Mouse (Mus musculus): ENCODE data around the gene Slc4a7. TPM values are rescaled to one million over a fixed set of nuclear protein-coding genes. Genes with fewer than 3 reads are reported as not detected.
"Not testable (repeated sequence)": the region's sequence is repeated elsewhere in the genome, so short reads cannot be mapped to it uniquely, and the experiment has no call there.

Gene Slc4a7
- total RNA-seq, 2 experiments from 2014 or later = 39.6 to 39.8 TPM

GRCm38 (mm10) chr14:14799861-14800260 lies 97.8 kb downstream of the Slc4a7 start:
- no peak for DNase-seq (ENCODE audit: low spot score in 2 of 2)

GRCm38 (mm10) chr14:14800332-14800731 lies 98.3 kb downstream of the Slc4a7 start:
- DNase-seq (ENCODE audit: low spot score in 2 of 2) = no peak

- no peak for DNase-seq (ENCODE audit: low spot score in 2 of 2)
Measured at GRCm38 (mm10) chr14:14800810-14801209, 98.7 kb downstream of the Slc4a7 start.

- not testable (repeated sequence) for DNase-seq (ENCODE audit: low spot score in 2 of 2)
Measured at GRCm38 (mm10) chr14:14803115-14803514, 101.0 kb downstream of the Slc4a7 start, which contains the start of gene Nek10. Nek10 (plus strand) TSS chr14:14803415.

GRCm38 (mm10) chr14:14803921-14804517 lies 101.9 kb downstream of the Slc4a7 start:
- peak; percentile 57 to 59 for DNase-seq (ENCODE audit: low spot score in 2 of 2)

GRCm38 (mm10) chr14:14804518-14805212 lies 102.6 kb downstream of the Slc4a7 start:
- no peak for DNase-seq (ENCODE audit: low spot score in 2 of 2)

- DNase-seq (ENCODE audit: low spot score in 2 of 2) = peak; percentile 59 to 74
Measured at GRCm38 (mm10) chr14:14832520-14833240, 130.6 kb downstream of the Slc4a7 start.

- no peak for DNase-seq (ENCODE audit: low spot score in 2 of 2)
Measured at GRCm38 (mm10) chr14:14833498-14833897, 131.4 kb downstream of the Slc4a7 start.

GRCm38 (mm10) chr14:14834266-14834665 lies 132.2 kb downstream of the Slc4a7 start:
- peak; percentile 75 to 85 for DNase-seq (ENCODE audit: low spot score in 2 of 2)

GRCm38 (mm10) chr14:14837627-14838026 lies 135.5 kb downstream of the Slc4a7 start:
- DNase-seq (ENCODE audit: low spot score in 2 of 2) = no peak

- DNase-seq (ENCODE audit: low spot score in 2 of 2) = peak in 1 of 2 experiments; percentile 39
Measured at GRCm38 (mm10) chr14:14838109-14838508, 136.0 kb downstream of the Slc4a7 start.

- DNase-seq (ENCODE audit: low spot score in 2 of 2) = peak in 1 of 2 experiments; percentile 49
Measured at GRCm38 (mm10) chr14:14842734-14843530, 140.9 kb downstream of the Slc4a7 start.

Other genes starting within 250 kb of the Slc4a7 start
- 1 to 10 TPM; 4.4 to 4.8 TPM for gene Nek10, start 101.1 kb downstream of the Slc4a7 start, total RNA-seq (2021)

Data from layer of hippocampus, adult 18-20 months (tissue).